Mouse (Mus musculus): ENCODE data around the gene Nfic. TPM values are rescaled to one million over a fixed set of nuclear protein-coding genes. Genes with fewer than 3 reads are reported as not detected.

Gene Nfic
- total RNA-seq, 4 experiments from 2014 or later = 52.8 to 61.6 (median 58.7) TPM

Small RNAs within 50 kb of the gene (microRNA-seq; reads per million reads assigned to microRNA genes)
- gene Gm25595 (0 reads per million in 2 experiments), gene Mir1191b (0 reads per million in 2 experiments), gene Mir6913 (3.3 to 3.5 reads per million in 2 experiments)

Other genes starting within 250 kb of the Nfic start
- 100 to 1,000 TPM; 135 to 167 (median 145) TPM for gene Atcay, start 224.8 kb downstream of the Nfic start, total RNA-seq (2022)
- 10 to 100 TPM; 59.3 to 81.0 (median 65.3) TPM for gene Zfr2, start 222.5 kb downstream of the Nfic start, total RNA-seq (2022)
- 100 to 1,000 TPM; 208 to 230 (median 216) TPM for gene Matk, start 202.7 kb downstream of the Nfic start, total RNA-seq (2022)
- 10 to 100 TPM; 32.5 to 49.5 (median 40.8) TPM for gene Mrpl54, start 188.7 kb downstream of the Nfic start, total RNA-seq (2022)
- 10 to 100 TPM; 32.0 to 45.0 (median 39.1) TPM for gene Apba3, start 188.7 kb downstream of the Nfic start, total RNA-seq (2022)
- gene Tjp3, start 164.1 kb downstream of the Nfic start, total RNA-seq (2022) = 1 to 10 TPM in 2 of 4 experiments, under 1 TPM in 2; 0.73 to 1.2 (median 0.90) TPM
- gene Pip5k1c, start 162.7 kb downstream of the Nfic start, total RNA-seq (2022) = 100 to 1,000 TPM; 267 to 303 (median 296) TPM
- gene Cactin, start 134.5 kb downstream of the Nfic start, total RNA-seq (2022) = 10 to 100 TPM; 28.2 to 31.3 (median 30.2) TPM
- 1 to 10 TPM; 1.1 to 1.4 (median 1.4) TPM for gene Tbxa2r, start 126.9 kb downstream of the Nfic start, total RNA-seq (2022)
- 1 to 10 TPM; 1.3 to 2.2 (median 1.7) TPM for gene Gipc3, start 112.4 kb downstream of the Nfic start, total RNA-seq (2022)
- gene Hmg20b, start 105.2 kb downstream of the Nfic start, total RNA-seq (2022) = 10 to 100 TPM; 32.5 to 37.1 (median 32.9) TPM
- gene Mfsd12, start 98.1 kb downstream of the Nfic start, total RNA-seq (2022) = 10 to 100 TPM; 40.7 to 46.7 (median 43.6) TPM
- 1 to 10 TPM; 1.0 to 3.2 (median 1.4) TPM for gene 4930404N11Rik, start 89.8 kb downstream of the Nfic start, total RNA-seq (2022)
- gene Fzr1, start 77.1 kb downstream of the Nfic start, total RNA-seq (2022) = 10 to 100 TPM; 64.6 to 72.1 (median 67.2) TPM
- 10 to 100 TPM; 64.3 to 78.5 (median 72.6) TPM for gene Dohh, start 71.2 kb downstream of the Nfic start, total RNA-seq (2022)
- 1 to 10 TPM; 2.7 to 5.5 (median 4.5) TPM for gene Gm48551, start 71.2 kb downstream of the Nfic start, total RNA-seq (2022)
- gene Gm48552, start 66.6 kb downstream of the Nfic start, total RNA-seq (2022) = 1 to 10 TPM; 2.9 to 9.7 (median 4.2) TPM
- 1 to 10 TPM; 1.3 to 1.7 (median 1.4) TPM for gene Smim24, start 62.6 kb downstream of the Nfic start, total RNA-seq (2022)
- gene Celf5, start 27.1 kb upstream of the Nfic start, total RNA-seq (2022) = 100 to 1,000 TPM; 230 to 284 (median 256) TPM
- gene Ncln, start 40.8 kb upstream of the Nfic start, total RNA-seq (2022) = 10 to 100 TPM; 74.1 to 88.0 (median 82.8) TPM
- gene S1pr4, start 44.5 kb upstream of the Nfic start, total RNA-seq (2022) = under 1 TPM; 0.51 to 0.80 (median 0.58) TPM
- gene Gna15, start 68.6 kb upstream of the Nfic start, total RNA-seq (2022) = 1 to 10 TPM; 2.5 to 9.7 (median 5.7) TPM
- 100 to 1,000 TPM; 106 to 120 (median 114) TPM for gene Gna11, start 89.6 kb upstream of the Nfic start, total RNA-seq (2022)
- gene Aes, start 103.9 kb upstream of the Nfic start, total RNA-seq (2022) = 100 to 1,000 TPM; 659 to 695 (median 670) TPM
- gene Tle2, start 118.9 kb upstream of the Nfic start, total RNA-seq (2022) = 10 to 100 TPM; 34.5 to 59.9 (median 38.5) TPM
- 1 to 10 TPM; 5.0 to 7.3 (median 5.9) TPM for gene Tle6, start 145.4 kb upstream of the Nfic start, total RNA-seq (2022)
- 1 to 10 TPM; 3.3 to 3.9 (median 3.7) TPM for gene BC025920, start 150.6 kb upstream of the Nfic start, total RNA-seq (2022)
- 10 to 100 TPM; 27.0 to 34.2 (median 29.5) TPM for gene Sirt6, start 172.2 kb upstream of the Nfic start, total RNA-seq (2022)
- gene Ankrd24, start 172.9 kb upstream of the Nfic start, total RNA-seq (2022) = 10 to 100 TPM; 33.6 to 46.4 (median 40.3) TPM
- 1 to 10 TPM; 4.4 to 6.1 (median 4.7) TPM for gene Gm10778, start 193.4 kb upstream of the Nfic start, total RNA-seq (2022)
- gene Zfp433, start 249.2 kb upstream of the Nfic start, total RNA-seq (2022) = 10 to 100 TPM; 10.8 to 15.3 (median 12.2) TPM